Mouse (Mus musculus): ENCODE measurements around the gene Pim1.

Gene Pim1

GRCm38 (mm10) chr17:29465405-29466010, 25.0 kb upstream of the Pim1 start:
- DNase-seq (ENCODE audit: low spot score in 2 of 2) = no peak

- DNase-seq (ENCODE audit: low spot score in 2 of 2) = no peak
Measured at GRCm38 (mm10) chr17:29467030-29467429, 23.5 kb upstream of the Pim1 start.

GRCm38 (mm10) chr17:29473466-29473865, 17.1 kb upstream of the Pim1 start:
- DNase-seq (ENCODE audit: low spot score in 2 of 2) = no peak

- DNase-seq (ENCODE audit: low spot score in 2 of 2) = no peak
Measured at GRCm38 (mm10) chr17:29474036-29474435, 16.5 kb upstream of the Pim1 start.

- DNase-seq (ENCODE audit: low spot score in 2 of 2) = no peak
Measured at GRCm38 (mm10) chr17:29475142-29475541, 15.4 kb upstream of the Pim1 start.

- DNase-seq (ENCODE audit: low spot score in 2 of 2) = no peak
Measured at GRCm38 (mm10) chr17:29476461-29476860, 14.1 kb upstream of the Pim1 start.

- DNase-seq (ENCODE audit: low spot score in 2 of 2) = peak in 1 of 2 experiments; percentile 37
Measured at GRCm38 (mm10) chr17:29477357-29477756, 13.2 kb upstream of the Pim1 start.

- DNase-seq (ENCODE audit: low spot score in 2 of 2) = no peak
Measured at GRCm38 (mm10) chr17:29478271-29478670, 12.3 kb upstream of the Pim1 start.

- no peak for DNase-seq (ENCODE audit: low spot score in 2 of 2)
Measured at GRCm38 (mm10) chr17:29480256-29480655, 10.3 kb upstream of the Pim1 start.

- DNase-seq (ENCODE audit: low spot score in 2 of 2) = no peak
Measured at GRCm38 (mm10) chr17:29482632-29483031, 7.9 kb upstream of the Pim1 start.

GRCm38 (mm10) chr17:29483282-29483681, 7.3 kb upstream of the Pim1 start:
- no peak for DNase-seq (ENCODE audit: low spot score in 2 of 2)

- no peak for DNase-seq (ENCODE audit: low spot score in 2 of 2)
Measured at GRCm38 (mm10) chr17:29484431-29484830, 6.1 kb upstream of the Pim1 start.

GRCm38 (mm10) chr17:29485336-29486233, 5.0 kb upstream of the Pim1 start:
- DNase-seq (ENCODE audit: low spot score in 2 of 2) = no peak

GRCm38 (mm10) chr17:29488257-29488977, 2.1 kb upstream of the Pim1 start:
- DNase-seq (ENCODE audit: low spot score in 2 of 2) = no peak

GRCm38 (mm10) chr17:29488978-29489970, 1.3 kb upstream of the Pim1 start:
- DNase-seq (ENCODE audit: low spot score in 2 of 2) = no peak

GRCm38 (mm10) chr17:29489971-29490712, 411 bp upstream of the Pim1 start:
- peak; percentile 98 to 99 for DNase-seq (ENCODE audit: low spot score in 2 of 2)

- DNase-seq (ENCODE audit: low spot score in 2 of 2) = peak in 1 of 2 experiments; percentile 42
Measured at GRCm38 (mm10) chr17:29491591-29492268, 1.2 kb downstream of the Pim1 start.

- DNase-seq (ENCODE audit: low spot score in 2 of 2) = peak; percentile 72 to 74
Measured at GRCm38 (mm10) chr17:29492269-29493191, 2.0 kb downstream of the Pim1 start.

All from spleen, postnatal 36 days (tissue).